9 mouse cellular contexts compared by ENCODE assay signal in the genomic region with DNA sequence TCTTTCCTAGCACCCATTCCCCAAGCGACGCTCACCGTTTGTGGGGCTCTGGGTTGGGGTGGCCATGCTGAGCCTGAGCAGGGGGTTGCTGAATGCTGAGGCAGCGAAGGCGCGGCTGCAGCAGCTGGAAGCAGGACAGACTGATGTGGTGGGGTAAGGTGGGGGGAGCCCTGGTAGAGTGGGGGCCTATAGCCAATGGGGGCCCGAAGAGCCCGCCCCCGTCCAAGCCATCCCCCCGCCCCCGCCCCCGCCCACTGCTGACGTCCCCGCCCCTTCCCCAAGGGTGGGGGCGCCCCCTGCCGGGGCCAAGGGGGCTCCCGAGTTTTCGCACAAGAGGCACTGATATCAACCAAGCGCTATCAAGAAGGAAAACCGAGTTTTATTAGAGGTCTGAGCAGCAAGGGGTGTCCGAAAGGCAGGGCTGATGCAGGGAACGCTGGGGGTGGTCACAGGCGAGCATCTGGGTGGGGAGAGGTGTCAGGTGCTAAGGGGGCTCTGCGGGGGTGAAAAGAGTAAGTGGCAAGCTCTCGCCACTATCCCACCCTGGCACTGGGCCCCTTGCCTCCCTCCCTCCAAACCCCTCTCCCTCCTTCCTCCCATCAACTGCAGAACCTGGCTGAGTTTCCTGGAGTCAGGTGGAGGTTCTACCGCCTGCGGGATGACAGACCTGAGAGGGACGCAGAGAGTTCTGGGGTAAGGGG. TPM values are rescaled to one million over a fixed set of nuclear protein-coding genes. Genes with fewer than 3 reads are reported as not detected.
DNase-seq lines count a peak whose midpoint lies in the region; ATAC-seq lines count a peak whose summit lies in the region.
"Had no signal": no experiment of that assay in that cellular context is flagged by ENCODE, and none has a peak within 500 bp of the region (broad histone marks: within the 10 kb centered on the region; RNA-seq: fewer than 3 reads in every experiment).

A gene (minus strand): TSS at position 147 of the 701 bp plus-strand sequence.

- peak within 1 kb of the TSS; percentile 59 for H3K4me2 ChIP-seq in kidney, embryonic 15.5 days
- peak within 1 kb of the TSS; percentile 12; the same call in 1 of the 2 replicates for H3K4me2 ChIP-seq in forebrain, embryonic 11.5 days (ENCODE audit: low read depth, low read length, severe bottlenecking)
- H3K4me2 ChIP-seq in neural tube, embryonic 15.5 days, result peak within 1 kb of the TSS; percentile 65

- WGBS in kidney, embryonic 15.5 days, result under 1% methylated on average over 28 of the region's 28 CpGs
- WGBS in forebrain, embryonic 11.5 days, result 2% methylated on average over 23 of the region's 28 CpGs
- WGBS in neural tube, embryonic 15.5 days, result under 1% methylated on average over 23 of the region's 28 CpGs

- no peak for DNase-seq in kidney, postnatal 14 days
- DNase-seq in brain, adult 2 months (ENCODE audit: low read depth, low spot score), result peak; percentile 35
- no peak for DNase-seq in forebrain, embryonic 11.5 days (ENCODE audit: low spot score)
- DNase-seq in layer of hippocampus, postnatal 36 days, result no peak
- no peak for DNase-seq in adrenal gland, postnatal 36 days
- no peak for DNase-seq in yolk sac, embryonic 10.5 days (ENCODE audit: low spot score)

- peaks cover 69% of the 10 kb centered on the region for H3K4me1 ChIP-seq in kidney, embryonic 15.5 days
- H3K4me1 ChIP-seq in forebrain, embryonic 11.5 days (replicated peaks; ENCODE audit: control insufficient read depth, insufficient read depth, low read length), result peaks cover 9% of the 10 kb centered on the region
- H3K4me1 ChIP-seq in neural tube, embryonic 15.5 days, result peaks cover 51% of the 10 kb centered on the region

- peak within 1 kb of the TSS; percentile 29; the same call in 1 of the 2 replicates for H3K9ac ChIP-seq in kidney, embryonic 15.5 days
- H3K9ac ChIP-seq in forebrain, embryonic 11.5 days (ENCODE audit: low read length), result no peak within 1 kb of the TSS
- peak within 1 kb of the TSS; percentile 63 for H3K9ac ChIP-seq in neural tube, embryonic 15.5 days (replicated peaks)
- H3K9ac ChIP-seq: liver, embryonic 14.5 days had no signal

- no peak within 1 kb of the TSS for H3K27ac ChIP-seq in kidney, embryonic 15.5 days
- H3K27ac ChIP-seq in forebrain, embryonic 11.5 days (ENCODE audit: low read depth, low read length), result no peak within 1 kb of the TSS
- peak within 1 kb of the TSS; percentile 57 for H3K27ac ChIP-seq in neural tube, embryonic 15.5 days (replicated peaks)
- H3K27ac ChIP-seq: liver, embryonic 14.5 days had no signal

- no peak for ATAC-seq in kidney, embryonic 15.5 days (replicated peaks; ENCODE audit: low FRiP score)
- ATAC-seq in forebrain, embryonic 11.5 days (replicated peaks; ENCODE audit: low FRiP score), result no peak
- peak; percentile 56 for ATAC-seq in neural tube, embryonic 15.5 days (ENCODE audit: low FRiP score)

- H3K36me3 ChIP-seq in kidney, embryonic 15.5 days, result no peaks in the 10 kb centered on the region
- H3K36me3 ChIP-seq in forebrain, embryonic 11.5 days (ENCODE audit: control insufficient read depth, insufficient read depth, low read length), result no peaks in the 10 kb centered on the region
- H3K36me3 ChIP-seq in neural tube, embryonic 15.5 days, result no peaks in the 10 kb centered on the region

- peaks cover 62% of the 10 kb centered on the region for H3K27me3 ChIP-seq in kidney, embryonic 15.5 days
- peaks cover 54% of the 10 kb centered on the region for H3K27me3 ChIP-seq in forebrain, embryonic 11.5 days (ENCODE audit: control insufficient read depth, insufficient read depth, low read length)
- H3K27me3 ChIP-seq in neural tube, embryonic 15.5 days (replicated peaks), result peaks cover 45% of the 10 kb centered on the region

- H3K4me3 ChIP-seq in kidney, embryonic 15.5 days (replicated peaks), result peak within 1 kb of the TSS; percentile 32
- peak within 1 kb of the TSS; percentile 11; the same call in 1 of the 2 replicates for H3K4me3 ChIP-seq in forebrain, embryonic 11.5 days (ENCODE audit: low read depth, low read length)
- H3K4me3 ChIP-seq in neural tube, embryonic 15.5 days (replicated peaks), result peak within 1 kb of the TSS; percentile 52

- H3K9me3 ChIP-seq in kidney, embryonic 15.5 days (replicated peaks), result no peaks in the 10 kb centered on the region
- no peaks in the 10 kb centered on the region for H3K9me3 ChIP-seq in forebrain, embryonic 11.5 days (ENCODE audit: control insufficient read depth, low read length)
- no peaks in the 10 kb centered on the region for H3K9me3 ChIP-seq in neural tube, embryonic 15.5 days (replicated peaks)

RNA-seq across cellular contexts. Expression of the gene that starts here (rescaled TPM):
- polyA plus RNA-seq in kidney, embryonic 15.5 days (2015; fragmentation: Nextera tagmentation; extraction: Ambion mirVana), result 8.2 and 11.2 TPM in 2 replicates
- polyA plus RNA-seq in forebrain, embryonic 11.5 days (2014; fragmentation: Nextera tagmentation; extraction: Ambion mirVana), result 4.1 and 4.9 TPM in 2 replicates
- 100 to 1,000 TPM; 111 to 125 TPM for total RNA-seq in layer of hippocampus, postnatal 36 days (2021)
- polyA plus RNA-seq in neural tube, embryonic 15.5 days (2015; fragmentation: Nextera tagmentation; extraction: Ambion mirVana), result 357 and 417 TPM in 2 replicates
- total RNA-seq in adrenal gland, postnatal 36 days (2021), result 1 to 10 TPM; 1.2 to 1.6 TPM

Comparison
In these comparisons a context has a peak if more than half of its experiments do, and no peak if none do; other contexts are left out.
1. RNA of the gene that starts here (total RNA-seq): 111 to 125 TPM in layer of hippocampus, postnatal 36 days; 1.2 to 1.6 TPM in adrenal gland, postnatal 36 days; every median in the first group is over 10 times any median in the second.
2. RNA of the gene that starts here (polyA plus RNA-seq): 357 to 417 TPM in neural tube, embryonic 15.5 days; 8.2 to 11.2 TPM in kidney, embryonic 15.5 days and 4.1 to 4.9 TPM in forebrain, embryonic 11.5 days; every median in the first group is over 10 times any median in the second.
3. H3K4me2 ChIP-seq: peak in every context shown above with its lines; median percentile 65 in neural tube, embryonic 15.5 days; 59 in kidney, embryonic 15.5 days; 12 in forebrain, embryonic 11.5 days.
4. Peak in every context shown above with its lines, with median percentiles within 50 percentile points of each other: H3K4me3 ChIP-seq.